Mouse (Mus musculus) ES-Bruce4 (cell line): ENCODE measurements around the gene Zfp64. TPM values are rescaled to one million over a fixed set of nuclear protein-coding genes. Genes with fewer than 3 reads are reported as not detected.

ENCODE experiments used
- H3K27ac ChIP-seq: 2 replicates; pipeline ENCODE4 v1.5.1; 2012; ENCODE audit warnings: low read length, inconsistent platforms; ENCODE audit not compliant: insufficient read depth
- H3K27me3 ChIP-seq: 2 replicates; pipeline ENCODE4 v1.6.1; 2012; ENCODE audit warnings: mild to moderate bottlenecking, low read length, inconsistent platforms; ENCODE audit not compliant: control insufficient read depth, poor library complexity, insufficient read depth, severe bottlenecking
- H3K36me3 ChIP-seq: 2 replicates; pipeline ENCODE4 v1.6.1; 2012; ENCODE audit warnings: inconsistent platforms, mild to moderate bottlenecking, low read length, moderate library complexity; ENCODE audit not compliant: control insufficient read depth, poor library complexity, insufficient read depth, severe bottlenecking
- H3K4me1 ChIP-seq: one replicate; pipeline ENCODE4 v1.8.1; 2011; ENCODE audit warnings: low read length; ENCODE audit not compliant: control insufficient read depth, insufficient read depth
- H3K4me3 ChIP-seq: 2 replicates; pipeline ENCODE4 v1.5.1; 2011; ENCODE audit warnings: low read depth, mild to moderate bottlenecking, low read length
- H3K9ac ChIP-seq: 2 replicates; pipeline ENCODE4 v1.6.1; 2012; ENCODE audit warnings: low read depth, mild to moderate bottlenecking, inconsistent platforms; ENCODE audit not compliant: poor library complexity, severe bottlenecking
- H3K9me3 ChIP-seq: replicated peaks from 2 replicates; pipeline ENCODE4 v1.6.1; 2012; ENCODE audit warnings: mild to moderate bottlenecking, low read length, inconsistent platforms; ENCODE audit not compliant: control insufficient read depth, poor library complexity, insufficient read depth, severe bottlenecking
- CTCF ChIP-seq: IDR thresholded peaks from one replicate; pipeline ENCODE4 v1.8.1; 2011; ENCODE audit warnings: low read depth, low read length
- EP300 ChIP-seq: IDR thresholded peaks from 2 replicates; pipeline ENCODE4 v1.6.1; 2011; ENCODE audit warnings: low read depth, low read length; ENCODE audit not compliant: insufficient read depth
- POLR2A ChIP-seq: IDR thresholded peaks from one replicate; pipeline ENCODE4 v1.8.1; 2011; ENCODE audit warnings: low read length; ENCODE audit not compliant: insufficient read depth
- polyA plus RNA-seq: library from polyadenylated mRNA; stranded (reverse); fragments of >200 nt; gene quantifications from 2 replicates; pipeline ENCODE4 v1.2.4, GENCODE M21; 2011; ENCODE audit warnings: low read depth; ENCODE audit not compliant: missing spikeins, insufficient read depth, insufficient read length

Gene Zfp64
- polyA plus RNA-seq, 1 experiment = 35.9 TPM

GRCm38 (mm10) chr2:168904188-168904587, 51.2 kb downstream of the Zfp64 start:
- Histone ChIP-seq H3K4me3 (no peak overlapping the region), H3K27me3 (no peaks in the 10 kb centered on the region), H3K36me3 (no peaks in the 10 kb centered on the region), H3K4me1 (peaks cover 2% of the 10 kb centered on the region), H3K9ac (no peak overlapping the region), H3K27ac (no peak overlapping the region), H3K9me3 (no peaks in the 10 kb centered on the region)
- TF ChIP-seq POLR2A = no peak
- TF ChIP-seq CTCF = peak; percentile 98

GRCm38 (mm10) chr2:168902634-168903033, 52.8 kb downstream of the Zfp64 start:
- Histone ChIP-seq H3K4me3 (no peak overlapping the region), H3K4me1 (peaks cover 2% of the 10 kb centered on the region), H3K36me3 (no peaks in the 10 kb centered on the region), H3K27me3 (no peaks in the 10 kb centered on the region), H3K9ac (no peak overlapping the region), H3K27ac (no peak overlapping the region), H3K9me3 (no peaks in the 10 kb centered on the region)
- no peak for TF ChIP-seq EP300
- peak; percentile 84 for TF ChIP-seq CTCF

- H3K27ac ChIP-seq = no peak overlapping the region
- no peak overlapping the region for H3K9ac ChIP-seq
- TF ChIP-seq POLR2A (no peak), CTCF (no peak), EP300 (no peak)
- H3K9me3 ChIP-seq = no peaks in the 10 kb centered on the region
- no peaks in the 10 kb centered on the region for H3K36me3 ChIP-seq
- H3K4me3 ChIP-seq = no peak overlapping the region
- no peaks in the 10 kb centered on the region for H3K4me1 ChIP-seq
- H3K27me3 ChIP-seq = no peaks in the 10 kb centered on the region
Measured at GRCm38 (mm10) chr2:168897906-168898305, 57.5 kb downstream of the Zfp64 start.

- no peak overlapping the region for H3K9ac ChIP-seq
- H3K4me3 ChIP-seq = no peak overlapping the region
- no peak overlapping the region for H3K27ac ChIP-seq
- H3K9me3 ChIP-seq = no peaks in the 10 kb centered on the region
- TF ChIP-seq EP300 (no peak), CTCF (no peak), POLR2A (no peak)
- H3K36me3 ChIP-seq = no peaks in the 10 kb centered on the region
- H3K4me1 ChIP-seq = no peaks in the 10 kb centered on the region
- H3K27me3 ChIP-seq = no peaks in the 10 kb centered on the region
Measured at GRCm38 (mm10) chr2:168895531-168895930, 59.9 kb downstream of the Zfp64 start.

- TF ChIP-seq CTCF = peak; percentile 48
- no peak for TF ChIP-seq POLR2A
- no peak overlapping the region for H3K4me3 ChIP-seq
- H3K4me1 ChIP-seq = no peaks in the 10 kb centered on the region
- no peaks in the 10 kb centered on the region for H3K27me3 ChIP-seq
- H3K9me3 ChIP-seq = no peaks in the 10 kb centered on the region
- H3K9ac ChIP-seq = no peak overlapping the region
- no peak overlapping the region for H3K27ac ChIP-seq
- H3K36me3 ChIP-seq = no peaks in the 10 kb centered on the region
Measured at GRCm38 (mm10) chr2:168894738-168895137, 60.6 kb downstream of the Zfp64 start.

- Histone ChIP-seq H3K4me1 (no peaks in the 10 kb centered on the region), H3K27ac (no peak overlapping the region), H3K4me3 (no peak overlapping the region), H3K27me3 (no peaks in the 10 kb centered on the region), H3K9me3 (no peaks in the 10 kb centered on the region), H3K9ac (no peak overlapping the region), H3K36me3 (no peaks in the 10 kb centered on the region)
- TF ChIP-seq CTCF (no peak), EP300 (no peak), POLR2A (no peak)
Measured at GRCm38 (mm10) chr2:168892057-168892456, 63.3 kb downstream of the Zfp64 start.

- Histone ChIP-seq H3K36me3 (no peaks in the 10 kb centered on the region), H3K27me3 (no peaks in the 10 kb centered on the region), H3K9me3 (no peaks in the 10 kb centered on the region), H3K4me1 (no peaks in the 10 kb centered on the region), H3K27ac (no peak overlapping the region), H3K4me3 (no peak overlapping the region), H3K9ac (no peak overlapping the region)
- peak; percentile 59; the same call in 1 of the 2 replicates for TF ChIP-seq EP300
- TF ChIP-seq CTCF = no peak
Measured at GRCm38 (mm10) chr2:168884641-168885040, 70.7 kb downstream of the Zfp64 start.
